Mouse (Mus musculus) lung, postnatal 4 days (tissue): ENCODE data around the gene Chpf.

Source experiments
- DNase-seq, 2 experiments: peaks; one replicate each; pipeline ENCODE4 v3.0.0; 2021

Chpf gene

GRCm38 (mm10) chr1:75440661-75441060, 38.4 kb downstream of the Chpf start:
- DNase-seq: no peak

GRCm38 (mm10) chr1:75438782-75439181, 40.3 kb downstream of the Chpf start:
- DNase-seq: no peak

DNA sequence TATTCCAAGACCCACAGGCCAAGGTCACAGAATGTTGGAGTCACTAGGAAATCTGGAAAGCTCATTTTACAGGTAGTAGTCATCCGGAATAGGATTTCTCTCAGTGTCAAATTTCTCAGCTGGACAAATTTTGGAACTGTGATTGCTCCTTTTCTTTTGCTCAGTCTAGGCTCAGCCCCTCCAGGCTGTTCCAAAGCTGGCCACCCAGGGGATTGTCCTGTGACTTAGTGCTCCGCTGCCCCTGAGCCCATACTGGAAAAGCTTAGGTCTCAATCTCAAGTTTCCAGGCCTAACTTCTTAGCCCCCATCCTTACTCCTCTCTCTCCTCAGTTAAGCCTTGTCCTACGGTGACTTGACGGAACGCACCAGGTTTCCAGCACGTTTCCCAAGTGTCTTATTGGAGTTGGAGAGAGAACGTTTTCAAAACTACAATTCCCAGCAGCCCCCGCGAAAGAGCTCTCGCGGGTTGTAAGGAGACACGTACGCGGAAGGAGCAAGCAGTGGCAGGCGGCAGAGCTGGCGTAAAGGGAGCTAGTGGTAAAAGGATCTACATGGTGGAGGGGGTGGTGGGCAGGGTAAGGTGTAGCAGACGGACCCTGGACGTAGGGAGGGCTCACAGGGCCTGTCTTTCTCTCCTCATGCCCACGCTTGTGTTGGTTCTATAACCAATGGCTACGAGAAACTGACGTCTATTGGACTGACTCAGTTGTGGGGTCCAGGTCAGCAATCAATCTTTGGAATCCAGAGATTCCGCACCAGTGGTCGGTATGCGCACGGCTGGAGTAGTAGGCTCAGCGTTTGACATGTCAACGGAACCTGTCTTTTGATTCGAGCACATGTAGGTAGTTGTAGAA, 43.4 kb downstream of the Chpf start, which contains the start of gene Gmppa:
Gmppa (plus strand) TSS at position 456 of the 854 bp plus-strand sequence.
- peak; percentile 80 to 85 for DNase-seq

DNA sequence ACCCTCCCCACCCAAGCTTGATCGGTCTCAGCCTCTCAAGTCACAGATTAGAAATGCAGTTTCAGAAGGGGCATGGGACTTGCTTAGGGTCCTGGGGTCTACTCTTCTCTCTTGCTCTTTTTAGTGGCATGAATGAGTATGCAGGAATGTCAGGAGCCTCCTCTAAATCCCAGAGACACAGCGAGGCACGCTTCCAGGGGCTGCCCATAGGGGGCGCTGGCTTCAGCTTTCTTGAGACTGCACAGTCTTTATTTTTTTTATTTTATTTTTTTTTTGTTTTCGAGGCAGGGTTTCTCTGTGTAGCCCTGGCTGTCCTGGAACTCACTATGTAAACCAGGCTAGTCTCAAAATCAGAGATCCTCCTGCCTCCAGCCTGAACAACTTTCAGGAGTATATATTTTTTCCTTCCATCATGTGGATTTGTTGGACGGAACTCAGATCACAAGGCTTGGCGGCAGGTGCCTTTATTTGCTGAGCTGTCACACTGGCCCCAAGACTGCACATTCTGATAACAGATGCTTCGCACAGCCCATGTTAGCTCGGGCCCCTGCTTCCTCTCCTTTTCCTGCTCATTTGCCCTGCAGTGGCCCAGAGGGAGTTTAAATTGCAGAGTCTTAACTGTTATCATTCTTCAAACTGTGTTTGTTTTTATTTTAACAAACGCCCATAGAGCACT, 53.2 kb downstream of the Chpf start:
- DNase-seq: peak in 1 of 2 experiments; percentile 49
